Mouse (Mus musculus): Measurements from ENCODE around the gene Mdm2.

- TF ChIP-seq CTCF (IDR thresholded peaks at IDR 0.05; ENCODE audit: low read depth, low read length) (no peak), POLR2A (IDR thresholded peaks at IDR 0.05; ENCODE audit: extremely low read depth, insufficient read depth, low read length) (no peak)
Observed at GRCm38 (mm10) chr10:117708856-117709255, 1.7 kb downstream of the Mdm2 start.
